Mouse (Mus musculus): ENCODE measurements around the gene Ddias. TPM values are rescaled to one million over a fixed set of nuclear protein-coding genes. Genes with fewer than 3 reads are reported as not detected.
A peak's percentile ranks its signal among the peaks of the same experiment; 100 is the strongest.

Ddias gene
- total and polyA plus RNA-seq, 2 experiments from 2014 or later, result 2.4 to 3.7 TPM

DNA sequence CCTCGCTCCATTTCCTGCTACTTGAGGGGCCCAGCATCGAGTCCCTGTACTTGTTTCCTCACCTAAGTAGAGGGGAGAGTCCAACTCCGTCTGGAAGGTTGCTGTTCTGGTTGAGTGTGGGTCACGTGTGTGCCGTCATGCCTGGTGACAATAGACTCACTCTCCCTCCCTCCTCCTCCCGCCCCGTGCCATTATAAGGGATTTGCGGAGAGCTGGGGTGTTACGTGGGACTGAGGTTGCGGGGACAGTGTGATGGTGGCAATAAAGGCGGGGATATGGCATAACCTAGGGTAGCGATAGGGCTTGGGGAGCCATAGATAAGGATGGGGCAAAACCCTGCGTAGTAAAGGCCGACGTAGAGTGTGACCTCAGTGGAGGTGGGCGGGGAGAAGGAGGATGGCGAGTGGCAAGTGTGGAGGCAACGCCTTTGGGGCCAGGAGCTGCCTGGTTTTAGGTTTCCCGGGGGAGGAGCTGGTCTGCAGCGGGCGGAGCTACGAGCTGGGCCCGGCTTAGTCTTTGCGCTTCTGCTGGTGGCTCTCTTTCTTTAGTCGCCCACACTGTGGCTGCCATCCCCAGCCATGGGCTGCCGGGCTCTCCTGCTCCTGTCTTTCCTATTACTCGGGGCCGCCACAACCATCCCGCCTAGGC is 838 bp upstream of the Ddias start:
- Histone ChIP-seq H3K4me3 (ENCODE audit: low read depth, low read length) (peak overlapping the region; percentile 49), H3K4me2 (ENCODE audit: low read depth, low read length, poor library complexity, severe bottlenecking) (peak overlapping the region; percentile 80), H3K27ac (ENCODE audit: low read depth, low read length) (peak overlapping the region; percentile 94), H3K4me1 (ENCODE audit: insufficient read depth, low read length) (0 out of 2 replicates have a peak, but pooled peaks cover 4% of the 10 kb centered on the region), H3K9me3 (ENCODE audit: low read length) (no peaks in the 10 kb centered on the region), H3K9ac (replicated peaks; ENCODE audit: low read length, poor library complexity, severe bottlenecking) (peak overlapping the region; percentile 81), H3K36me3 (ENCODE audit: insufficient read depth, low read length) (no peaks in the 10 kb centered on the region), H3K27me3 (ENCODE audit: insufficient read depth, low read length) (no peaks in the 10 kb centered on the region)
- peak; percentile 91 for ATAC-seq (ENCODE audit: low FRiP score)
- peak; percentile 1; the same call in 1 of the 2 replicates for TF ChIP-seq CTCF (IDR thresholded peaks at IDR 0.05)
- under 1% methylated on average over 29 of the region's 29 CpGs for WGBS
- DNase-seq (ENCODE audit: low spot score), result peak; percentile 94

DNA sequence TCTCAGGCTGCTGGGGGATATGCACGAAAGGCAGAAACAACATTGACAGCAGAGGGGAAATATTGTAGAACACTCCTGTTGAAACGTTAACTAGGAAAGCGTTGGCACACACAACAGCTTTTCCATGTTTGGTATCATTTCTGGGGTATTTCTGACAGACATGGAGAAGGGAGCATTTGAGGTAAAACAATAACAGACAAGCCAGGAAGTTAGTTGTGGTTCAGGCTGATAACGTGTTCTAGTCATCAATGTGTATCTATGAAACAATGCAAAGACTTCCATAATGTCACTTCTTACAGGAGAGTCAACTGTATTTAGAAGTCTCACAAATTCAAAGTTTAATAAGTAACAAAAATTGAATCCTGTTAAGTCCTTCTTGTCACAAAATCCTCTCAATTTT is 2.5 kb downstream of the Ddias start:
- Histone ChIP-seq H3K27me3 (ENCODE audit: insufficient read depth, low read length) (no peaks in the 10 kb centered on the region), H3K9ac (replicated peaks; ENCODE audit: low read length, poor library complexity, severe bottlenecking) (no peak overlapping the region), H3K36me3 (ENCODE audit: insufficient read depth, low read length) (no peaks in the 10 kb centered on the region), H3K4me1 (ENCODE audit: insufficient read depth, low read length) (0 out of 2 replicates have a peak, but pooled peaks cover 4% of the 10 kb centered on the region), H3K4me3 (ENCODE audit: low read depth, low read length) (no peak overlapping the region), H3K9me3 (ENCODE audit: low read length) (no peaks in the 10 kb centered on the region), H3K27ac (ENCODE audit: low read depth, low read length) (no peak overlapping the region), H3K4me2 (ENCODE audit: low read depth, low read length, poor library complexity, severe bottlenecking) (no peak overlapping the region)
- ATAC-seq (ENCODE audit: low FRiP score) (no peak), DNase-seq (ENCODE audit: low spot score) (no peak)
- TF ChIP-seq CTCF (IDR thresholded peaks at IDR 0.05), result no peak
- 93% methylated on average over 4 of the region's 4 CpGs for WGBS

DNA sequence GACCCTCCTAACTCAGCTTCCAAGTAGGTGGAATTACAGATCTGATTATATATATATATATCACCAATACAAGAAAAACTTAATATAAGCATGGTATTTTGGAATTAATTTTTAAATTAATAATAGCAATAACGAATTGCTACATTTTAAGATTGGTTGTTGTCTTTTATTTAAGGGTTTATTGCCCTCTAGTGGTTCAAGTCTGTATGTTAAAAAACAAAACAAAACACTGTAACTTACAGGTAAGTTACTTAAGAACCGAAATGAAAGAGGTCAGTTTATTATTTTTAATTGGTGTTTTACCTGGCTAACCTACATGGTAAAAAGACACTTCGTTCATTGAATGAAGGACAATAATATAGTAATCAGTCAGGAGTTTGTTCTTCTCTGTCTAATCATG is 3.9 kb downstream of the Ddias start:
- WGBS, result 66% methylated on average over 3 of the region's 3 CpGs
- H3K4me3 ChIP-seq (ENCODE audit: low read depth, low read length), result no peak overlapping the region
- H3K9me3 ChIP-seq (ENCODE audit: low read length), result no peaks in the 10 kb centered on the region
- DNase-seq (ENCODE audit: low spot score), result peak; percentile 41
- no peaks in the 10 kb centered on the region for H3K27me3 ChIP-seq (ENCODE audit: insufficient read depth, low read length)
- 0 out of 2 replicates have a peak, but pooled peaks cover 4% of the 10 kb centered on the region for H3K4me1 ChIP-seq (ENCODE audit: insufficient read depth, low read length)
- H3K4me2 ChIP-seq (ENCODE audit: low read depth, low read length, poor library complexity, severe bottlenecking), result no peak overlapping the region
- ATAC-seq (ENCODE audit: low FRiP score), result no peak
- H3K27ac ChIP-seq (ENCODE audit: low read depth, low read length), result no peak overlapping the region
- no peak overlapping the region for H3K9ac ChIP-seq (replicated peaks; ENCODE audit: low read length, poor library complexity, severe bottlenecking)
- TF ChIP-seq CTCF (IDR thresholded peaks at IDR 0.05), result peak; percentile 66
- H3K36me3 ChIP-seq (ENCODE audit: insufficient read depth, low read length), result no peaks in the 10 kb centered on the region

DNA sequence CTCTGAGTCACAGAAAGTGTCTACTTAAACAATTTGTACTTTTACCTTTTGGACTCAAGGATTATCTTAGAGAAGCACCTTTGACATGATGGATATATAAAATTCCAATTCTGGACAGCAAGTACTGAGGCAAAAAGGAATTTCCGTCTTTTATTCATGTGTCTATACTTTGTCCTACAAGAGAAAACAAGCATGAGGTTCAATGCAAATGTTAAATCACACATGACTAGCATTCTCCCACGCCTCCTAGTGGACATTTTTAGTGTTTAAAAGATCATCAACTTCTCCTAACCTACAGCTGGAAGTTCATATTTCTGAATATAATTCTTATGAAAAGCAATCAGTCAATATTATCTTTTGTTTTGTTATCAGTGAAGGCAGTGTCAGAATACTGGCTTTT is 7.5 kb downstream of the Ddias start:
- H3K9ac ChIP-seq (replicated peaks; ENCODE audit: low read length, poor library complexity, severe bottlenecking), result no peak overlapping the region
- H3K4me1 ChIP-seq (ENCODE audit: insufficient read depth, low read length), result no peaks in the 10 kb centered on the region
- no peaks in the 10 kb centered on the region for H3K27me3 ChIP-seq (ENCODE audit: insufficient read depth, low read length)
- WGBS, result 20% methylated on average over 2 of the region's 2 CpGs
- ATAC-seq (ENCODE audit: low FRiP score) (no peak), DNase-seq (ENCODE audit: low spot score) (peak; percentile 81)
- H3K4me2 ChIP-seq (ENCODE audit: low read depth, low read length, poor library complexity, severe bottlenecking), result no peak overlapping the region
- TF ChIP-seq CTCF (IDR thresholded peaks at IDR 0.05), result peak; percentile 87
- no peaks in the 10 kb centered on the region for H3K36me3 ChIP-seq (ENCODE audit: insufficient read depth, low read length)
- H3K27ac ChIP-seq (ENCODE audit: low read depth, low read length), result no peak overlapping the region
- H3K4me3 ChIP-seq (ENCODE audit: low read depth, low read length), result no peak overlapping the region
- H3K9me3 ChIP-seq (ENCODE audit: low read length), result no peaks in the 10 kb centered on the region

DNA sequence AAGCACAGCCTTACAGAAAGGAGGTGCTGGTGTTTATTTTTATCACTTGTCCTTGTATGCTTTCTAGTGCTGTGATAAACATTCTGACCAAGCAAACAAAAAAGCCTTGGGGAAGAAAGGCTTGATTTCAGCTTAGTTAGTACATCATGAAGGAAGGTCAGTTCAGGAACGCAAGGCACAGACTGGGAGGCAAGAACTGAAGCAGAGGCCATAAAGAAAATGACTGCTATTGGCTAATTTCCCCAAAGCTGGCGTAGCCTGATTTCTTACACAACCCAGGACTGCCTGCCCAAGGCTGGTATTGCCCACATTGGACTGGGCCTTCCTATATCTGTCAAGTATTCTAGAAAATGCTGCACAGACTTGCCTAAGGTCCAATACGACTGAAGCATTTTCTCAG is 25.8 kb downstream of the Ddias start:
- H3K9me3 ChIP-seq (ENCODE audit: low read length), result no peaks in the 10 kb centered on the region
- no peak overlapping the region for H3K4me3 ChIP-seq (ENCODE audit: low read depth, low read length)
- H3K36me3 ChIP-seq (ENCODE audit: insufficient read depth, low read length), result no peaks in the 10 kb centered on the region
- H3K4me1 ChIP-seq (ENCODE audit: insufficient read depth, low read length), result no peaks in the 10 kb centered on the region
- no peak for DNase-seq (ENCODE audit: low spot score)
- no peak overlapping the region for H3K9ac ChIP-seq (replicated peaks; ENCODE audit: low read length, poor library complexity, severe bottlenecking)
- no peak for TF ChIP-seq CTCF (IDR thresholded peaks at IDR 0.05)
- H3K4me2 ChIP-seq (ENCODE audit: low read depth, low read length, poor library complexity, severe bottlenecking), result no peak overlapping the region
- no peak for ATAC-seq (ENCODE audit: low FRiP score)
- H3K27ac ChIP-seq (ENCODE audit: low read depth, low read length), result no peak overlapping the region
- H3K27me3 ChIP-seq (ENCODE audit: insufficient read depth, low read length), result no peaks in the 10 kb centered on the region
- WGBS, result 86% methylated on average over 3 of the region's 3 CpGs

DNA sequence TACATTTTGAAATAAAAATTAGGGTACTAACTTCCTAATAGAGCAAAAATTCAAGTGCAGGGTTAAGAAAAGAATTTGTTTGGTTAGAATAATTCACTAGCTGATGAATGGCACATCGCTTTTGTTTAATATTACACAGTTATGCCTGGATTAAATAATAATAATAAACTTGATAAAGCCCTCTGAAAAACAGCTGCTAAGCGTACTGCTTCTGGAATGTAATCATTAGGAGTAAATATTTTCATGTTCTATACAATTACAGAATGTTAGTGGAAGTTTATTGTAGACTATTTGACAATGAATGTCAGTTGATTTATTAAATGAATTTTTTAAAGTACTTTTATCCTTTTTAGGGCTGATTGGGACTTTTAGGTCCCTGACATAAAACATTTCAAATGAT is 31.8 kb downstream of the Ddias start:
- ATAC-seq (ENCODE audit: low FRiP score) (no peak), DNase-seq (ENCODE audit: low spot score) (no peak)
- Histone ChIP-seq H3K4me2 (ENCODE audit: low read depth, low read length, poor library complexity, severe bottlenecking) (no peak overlapping the region), H3K27ac (ENCODE audit: low read depth, low read length) (no peak overlapping the region), H3K36me3 (ENCODE audit: insufficient read depth, low read length) (0 out of 2 replicates have a peak, but pooled peaks cover under 1% of the 10 kb centered on the region), H3K4me3 (ENCODE audit: low read depth, low read length) (no peak overlapping the region), H3K27me3 (ENCODE audit: insufficient read depth, low read length) (no peaks in the 10 kb centered on the region), H3K4me1 (ENCODE audit: insufficient read depth, low read length) (no peaks in the 10 kb centered on the region), H3K9ac (replicated peaks; ENCODE audit: low read length, poor library complexity, severe bottlenecking) (no peak overlapping the region), H3K9me3 (ENCODE audit: low read length) (no peaks in the 10 kb centered on the region)
- no peak for TF ChIP-seq CTCF (IDR thresholded peaks at IDR 0.05)
- WGBS, result 88% methylated on average over 2 of the region's 2 CpGs
